Mouse (Mus musculus): ENCODE data around the gene Thap2. TPM values are rescaled to one million over a fixed set of nuclear protein-coding genes. Genes with fewer than 3 reads are reported as not detected.

The Thap2 gene
- 1 to 10 TPM; 6.5 to 9.1 TPM for total RNA-seq (2021)
- long read RNA-seq, experiment 1, full-length matches to known transcripts, result 5 of 6 reads
- long read RNA-seq, experiment 1, partial matches to known transcripts, result 0 of 6 reads
- long read RNA-seq, experiment 1, other reads (novel, unspliced or antisense), result 1 of 6 reads
- long read RNA-seq, experiment 2, full-length matches to known transcripts, result 3 of 6 reads
- long read RNA-seq, experiment 2, partial matches to known transcripts, result 0 of 6 reads
- long read RNA-seq, experiment 2, other reads (novel, unspliced or antisense), result 3 of 6 reads

- DNase-seq (ENCODE audit: low spot score in 2 of 2), result peak; percentile 94 to 98
These were observed at the start of gene Thap2, which contains the start of gene Zfc3h1 for GRCm38 (mm10) chr10:115384221-115385017. Thap2 (minus strand) TSS chr10:115384443. Zfc3h1 (plus strand) TSS chr10:115384959.

GRCm38 (mm10) chr10:115425351-115425750 is 41.1 kb upstream of the Thap2 start:
- DNase-seq (ENCODE audit: low spot score in 2 of 2), result no peak

DNA sequence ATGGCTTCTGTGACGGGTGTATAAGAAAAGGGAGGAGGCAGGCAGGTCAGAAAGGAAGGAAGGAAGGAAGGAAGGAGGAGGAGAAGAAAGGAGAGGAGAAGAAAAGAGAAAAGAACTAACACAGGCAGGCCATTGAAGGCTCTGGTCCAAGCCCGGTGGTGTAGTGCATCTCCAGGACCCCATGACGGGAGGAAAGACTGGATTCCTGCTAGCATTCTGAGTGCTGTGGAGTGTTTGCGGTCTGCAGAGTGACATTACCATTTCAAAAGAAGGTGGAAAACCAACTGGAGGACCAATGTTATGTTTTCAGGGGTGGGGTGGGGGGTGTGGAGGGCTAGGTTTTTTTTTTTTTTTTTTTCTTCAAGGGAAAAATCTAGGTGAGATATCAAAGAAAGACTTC is 37.7 kb upstream of the Thap2 start:
- no peak for DNase-seq (ENCODE audit: low spot score in 2 of 2)

GRCm38 (mm10) chr10:115414056-115414455 is 29.8 kb upstream of the Thap2 start:
- DNase-seq (ENCODE audit: low spot score in 2 of 2), result no peak

DNA sequence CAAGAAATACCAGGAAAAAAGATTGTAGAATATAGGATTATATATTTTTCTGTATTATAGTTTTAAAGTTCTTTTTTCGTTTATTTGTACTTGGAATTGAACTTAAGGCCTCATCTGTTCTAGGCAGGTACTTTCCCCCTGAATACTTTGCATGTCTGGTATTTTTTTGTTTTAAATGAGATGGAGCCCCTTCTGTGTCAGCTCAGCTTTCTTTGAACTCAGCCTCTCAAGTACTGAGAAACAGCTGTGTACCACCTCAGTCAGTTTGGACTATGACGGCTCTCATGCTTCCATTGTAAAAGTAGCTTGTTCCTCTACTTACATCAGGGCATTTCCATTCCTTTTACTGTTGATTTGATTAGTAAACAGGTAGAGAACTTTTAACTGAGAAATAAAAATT is 29.3 kb upstream of the Thap2 start:
- DNase-seq (ENCODE audit: low spot score in 2 of 2), result no peak

DNA sequence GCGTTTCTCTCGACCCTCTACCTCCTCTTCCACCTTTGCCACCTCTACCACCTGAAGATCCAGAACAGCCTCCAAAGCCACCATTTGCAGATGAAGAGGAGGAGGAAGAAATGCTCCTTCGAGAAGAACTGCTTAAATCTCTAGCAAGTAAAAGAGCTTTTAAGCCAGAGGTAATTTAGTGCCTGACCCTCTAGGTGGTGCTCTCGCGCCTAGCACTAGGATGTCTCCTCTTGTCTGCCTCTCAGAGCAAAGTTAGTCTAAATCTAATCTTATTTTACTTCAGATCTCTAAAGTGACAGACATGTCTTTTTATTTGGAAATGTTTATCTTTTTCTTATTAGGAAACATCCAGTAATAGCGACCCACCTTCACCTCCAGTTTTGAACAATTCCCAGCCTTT is 22.1 kb upstream of the Thap2 start:
- peak in 1 of 2 experiments; percentile 46 for DNase-seq (ENCODE audit: low spot score in 2 of 2)

GRCm38 (mm10) chr10:115391896-115392295 is 7.7 kb upstream of the Thap2 start:
- DNase-seq (ENCODE audit: low spot score in 2 of 2), result no peak

DNA sequence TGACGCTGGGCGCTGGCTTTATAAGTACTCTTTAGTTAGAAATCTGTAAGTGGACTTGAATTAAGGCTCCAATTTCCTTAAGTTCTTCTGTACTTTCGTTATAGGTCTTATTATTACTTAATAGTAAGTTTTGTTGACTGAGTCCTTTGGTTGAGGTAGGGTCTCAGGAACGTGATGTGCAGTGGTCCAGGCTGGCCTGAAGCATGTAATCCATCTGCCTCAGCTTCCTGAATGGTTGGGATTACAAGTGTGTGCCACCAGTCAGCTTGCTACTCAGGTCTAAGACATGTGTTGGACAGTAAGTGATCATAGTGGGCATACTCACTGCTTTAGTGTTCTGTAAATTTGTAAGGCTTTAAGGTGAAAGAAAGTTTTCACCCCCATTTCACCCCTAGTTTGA is 6.8 kb upstream of the Thap2 start:
- no peak for DNase-seq (ENCODE audit: low spot score in 2 of 2)

- no peak for DNase-seq (ENCODE audit: low spot score in 2 of 2)
These were observed 3.6 kb upstream of the Thap2 start for GRCm38 (mm10) chr10:115387891-115388290.

DNA sequence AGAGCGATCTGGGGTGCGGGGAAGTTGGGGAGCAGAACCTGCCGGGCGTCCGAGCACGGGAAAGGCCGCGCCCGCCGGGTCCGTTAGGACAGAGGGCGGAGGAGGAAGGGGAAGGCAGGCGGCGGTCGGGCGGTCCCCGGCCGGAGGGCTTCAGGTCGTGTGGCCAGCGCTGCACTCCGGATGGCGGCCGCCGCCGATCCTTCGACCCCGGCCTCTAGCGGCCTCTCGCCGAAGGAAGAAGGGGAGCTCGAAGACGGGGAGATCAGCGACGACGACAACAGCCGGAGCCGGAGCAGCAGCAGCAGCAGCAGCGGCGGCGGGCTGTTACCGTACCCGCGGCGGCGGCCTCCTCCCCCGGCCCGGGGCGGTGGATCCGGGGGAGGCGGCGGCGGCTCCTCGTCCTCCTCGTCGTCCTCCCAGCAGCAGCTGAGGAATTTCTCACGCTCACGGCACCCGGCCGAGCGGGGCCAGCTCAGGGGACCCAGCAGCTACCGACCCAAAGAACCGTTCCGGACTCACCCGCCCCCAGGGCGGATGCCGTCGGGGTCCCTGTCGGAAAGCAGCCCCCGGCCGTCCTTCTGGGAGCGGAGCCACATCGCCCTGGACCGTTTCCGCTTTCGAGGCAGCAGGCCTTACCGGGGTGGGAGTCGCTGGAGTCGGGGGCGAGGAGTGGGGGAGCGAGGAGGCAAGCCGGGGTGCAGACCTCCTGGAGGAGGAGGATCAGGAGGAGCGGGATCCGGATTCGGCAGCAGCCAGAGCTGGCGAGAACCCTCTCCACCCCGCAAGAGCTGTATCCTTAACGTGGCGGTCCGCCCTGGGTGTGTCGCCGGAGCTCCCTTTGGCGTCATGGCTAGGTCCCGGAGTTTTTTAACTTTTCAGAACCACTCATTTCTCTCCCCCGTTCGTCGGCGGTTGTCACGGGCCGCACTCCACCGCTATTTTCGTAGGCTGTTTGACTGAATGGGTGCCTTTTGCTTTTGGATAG is 1.1 kb upstream of the Thap2 start:
- DNase-seq (ENCODE audit: low spot score in 2 of 2), result peak; percentile 53 to 70

- DNase-seq (ENCODE audit: low spot score in 2 of 2), result no peak
These were observed 511 bp downstream of the Thap2 start for GRCm38 (mm10) chr10:115383644-115384220.

DNA sequence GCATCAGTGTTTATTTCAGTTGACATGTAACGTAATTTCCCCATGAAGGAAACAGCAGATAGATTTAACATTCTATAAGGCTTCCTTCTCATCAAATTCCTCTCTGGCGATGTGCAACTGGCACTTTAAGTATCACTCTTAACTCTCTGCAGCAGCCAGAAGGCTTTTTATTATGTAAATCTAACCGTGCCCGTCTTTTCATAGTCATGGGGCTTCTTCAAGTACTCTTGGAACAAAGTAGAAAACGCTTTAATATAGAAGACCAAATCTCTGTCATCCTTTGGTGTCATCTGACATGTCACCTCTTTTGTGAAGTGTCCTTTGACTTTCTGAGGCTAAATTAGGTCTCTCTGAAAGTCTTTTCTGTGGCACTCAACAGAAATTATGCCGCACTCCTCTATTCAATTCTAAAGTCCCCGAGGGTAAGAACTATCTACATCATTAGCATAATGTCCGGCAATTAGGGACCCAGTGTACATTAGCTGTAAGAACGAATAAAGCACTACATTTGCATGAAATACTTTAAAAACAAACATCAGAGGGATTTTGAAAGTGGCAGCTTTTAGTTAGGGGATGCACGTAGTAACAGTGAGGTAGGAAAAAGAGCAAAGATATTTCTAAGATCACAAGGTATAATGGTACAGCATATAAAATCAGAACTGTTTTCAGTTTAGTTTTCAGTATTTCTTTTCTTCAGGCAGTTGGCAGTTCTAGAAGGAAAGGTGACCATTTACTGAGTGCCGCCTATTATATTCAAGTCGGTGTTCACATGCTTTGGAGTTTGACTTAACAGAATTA is 1.2 kb downstream of the Thap2 start:
- DNase-seq (ENCODE audit: low spot score in 2 of 2), result no peak

DNA sequence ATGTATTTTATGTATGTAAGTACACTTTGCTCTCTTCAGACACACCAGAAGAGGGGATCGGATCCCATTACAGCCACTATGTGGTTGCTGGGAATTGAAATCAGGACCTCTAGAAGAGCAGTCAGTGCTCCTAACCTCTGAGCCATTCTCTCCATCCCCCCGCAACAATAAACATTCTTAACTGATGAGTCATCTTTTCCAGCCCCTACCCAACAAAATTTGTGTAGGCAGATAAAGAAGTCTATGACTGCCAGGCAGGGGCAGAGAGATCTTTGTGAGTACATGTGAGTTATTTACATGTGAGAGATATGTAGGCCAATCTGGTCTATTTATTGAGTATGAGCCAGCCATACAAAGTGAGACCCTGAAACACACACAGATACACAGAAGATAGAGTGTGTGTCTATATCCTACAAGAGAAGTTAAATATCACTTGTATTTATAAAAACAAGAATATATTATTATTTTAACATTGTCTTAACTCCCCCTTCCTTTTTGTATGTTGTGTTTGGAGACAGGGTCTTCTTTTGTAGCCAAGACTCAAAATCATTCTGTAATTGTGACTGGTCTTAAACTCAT is 2.6 kb downstream of the Thap2 start:
- no peak for DNase-seq (ENCODE audit: low spot score in 2 of 2)

DNA sequence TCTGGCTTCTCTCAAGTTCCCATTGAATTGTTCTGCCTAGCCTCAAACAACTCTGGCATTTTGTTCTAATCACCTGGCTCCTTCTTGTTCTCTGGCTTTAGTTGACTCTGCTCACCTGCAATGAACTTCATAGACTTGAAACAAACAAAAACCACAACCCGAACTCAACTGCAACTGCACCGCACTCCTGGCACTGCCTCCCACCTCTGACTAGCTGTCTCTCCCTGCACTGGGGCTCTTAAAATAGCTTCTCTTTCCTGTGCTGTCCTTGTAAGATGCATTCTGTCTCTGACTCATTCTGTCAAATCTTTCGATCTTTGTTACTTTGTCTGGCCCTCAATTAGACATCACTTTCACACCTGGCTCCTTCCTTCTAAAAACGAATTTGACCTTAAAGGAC is 21.1 kb downstream of the Thap2 start:
- DNase-seq (ENCODE audit: low spot score in 2 of 2), result no peak

- no peak for DNase-seq (ENCODE audit: low spot score in 2 of 2)
These were observed 21.6 kb downstream of the Thap2 start for GRCm38 (mm10) chr10:115362623-115362964.

GRCm38 (mm10) chr10:115361840-115362622 is 22.2 kb downstream of the Thap2 start, which contains the start of gene Tmem19:
Tmem19 (minus strand) TSS chr10:115362501.
- DNase-seq (ENCODE audit: low spot score in 2 of 2), result peak; percentile 94 to 98

GRCm38 (mm10) chr10:115359066-115359465 is 25.2 kb downstream of the Thap2 start:
- DNase-seq (ENCODE audit: low spot score in 2 of 2), result no peak

- DNase-seq (ENCODE audit: low spot score in 2 of 2), result no peak
These were observed 25.9 kb downstream of the Thap2 start for GRCm38 (mm10) chr10:115358216-115358919.

Measured in gastrocnemius, postnatal 4 days (tissue).